Mouse (Mus musculus): ENCODE results near the gene Pigr.

Pigr gene

DNA sequence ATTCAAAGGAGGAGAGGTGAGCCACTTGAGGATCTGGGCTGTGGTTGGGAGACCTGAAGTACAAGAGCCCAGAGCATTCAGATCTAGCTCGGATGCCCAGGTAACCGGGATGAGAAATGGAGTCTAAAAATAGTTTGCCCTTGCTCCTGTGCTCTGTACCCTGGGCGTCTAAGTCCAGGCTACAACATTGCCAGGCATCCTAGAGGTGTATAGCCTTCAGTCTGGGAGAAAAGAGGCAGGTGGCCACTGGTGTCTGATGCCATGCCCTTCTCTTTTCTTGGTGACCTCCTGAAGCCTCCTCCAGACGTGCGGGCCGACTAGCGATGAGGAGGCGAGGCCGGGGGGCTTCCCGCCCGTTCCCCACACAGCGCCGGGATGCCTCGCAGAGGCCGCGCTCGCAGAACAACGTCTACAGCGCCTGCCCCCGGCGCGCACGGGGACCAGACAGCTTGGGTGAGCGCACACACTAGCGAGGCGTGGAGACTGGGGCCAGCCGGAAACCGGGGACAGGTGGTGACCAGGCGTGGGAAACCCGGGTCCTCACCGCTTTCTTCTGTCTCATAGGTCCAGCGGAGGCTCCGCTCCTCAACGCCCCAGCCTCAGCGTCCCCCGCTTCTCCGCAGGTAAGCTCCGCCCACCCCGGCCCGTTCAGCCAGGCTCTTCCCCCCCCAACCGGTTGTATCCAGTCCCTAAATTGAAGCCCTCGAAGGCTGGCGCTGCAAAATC is 51.6 kb downstream of the Pigr start:
- peak in 1 of 2 experiments; percentile 20 for DNase-seq (ENCODE audit: low spot score in 2 of 2)

DNA sequence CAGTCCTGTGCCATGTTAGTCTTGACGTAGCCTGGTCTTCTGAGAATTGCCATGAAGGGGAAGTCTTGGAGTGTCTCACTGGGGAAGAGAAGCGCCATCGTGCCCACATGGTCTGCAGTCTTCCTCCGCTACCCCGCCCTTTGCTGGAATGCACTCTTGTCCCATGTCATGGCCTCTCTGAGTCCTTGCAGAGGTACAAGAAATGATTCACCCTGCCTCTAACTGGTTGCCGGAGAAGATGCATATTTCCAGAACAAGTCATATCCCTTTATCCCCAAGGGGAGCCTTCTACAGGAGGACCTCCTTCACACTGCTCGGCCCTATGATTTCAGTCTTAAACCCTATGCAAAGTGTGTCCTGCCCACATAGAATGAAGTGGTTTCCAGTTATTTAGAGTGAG is 53.4 kb downstream of the Pigr start:
- DNase-seq (ENCODE audit: low spot score in 2 of 2) = no peak

DNA sequence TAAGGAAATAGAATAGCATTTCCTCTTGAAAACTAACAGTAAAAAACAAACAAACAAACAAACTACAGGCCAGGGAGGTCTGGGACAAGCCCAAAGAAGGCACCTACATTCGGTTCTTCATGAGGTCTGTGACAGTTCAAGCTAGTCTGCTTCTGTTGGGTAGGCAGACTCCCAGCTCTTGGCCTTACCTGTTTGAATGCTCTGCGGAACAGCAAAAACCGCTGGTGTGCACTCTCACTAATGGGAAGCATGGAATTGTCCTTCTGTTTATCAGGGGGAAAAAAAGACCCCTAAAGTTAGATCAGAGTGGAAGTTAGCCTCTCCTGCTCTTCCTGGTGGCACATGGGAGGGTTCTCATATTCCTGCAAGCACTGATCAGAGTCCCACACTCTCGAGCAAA is 56.7 kb downstream of the Pigr start:
- DNase-seq (ENCODE audit: low spot score in 2 of 2) = no peak

DNA sequence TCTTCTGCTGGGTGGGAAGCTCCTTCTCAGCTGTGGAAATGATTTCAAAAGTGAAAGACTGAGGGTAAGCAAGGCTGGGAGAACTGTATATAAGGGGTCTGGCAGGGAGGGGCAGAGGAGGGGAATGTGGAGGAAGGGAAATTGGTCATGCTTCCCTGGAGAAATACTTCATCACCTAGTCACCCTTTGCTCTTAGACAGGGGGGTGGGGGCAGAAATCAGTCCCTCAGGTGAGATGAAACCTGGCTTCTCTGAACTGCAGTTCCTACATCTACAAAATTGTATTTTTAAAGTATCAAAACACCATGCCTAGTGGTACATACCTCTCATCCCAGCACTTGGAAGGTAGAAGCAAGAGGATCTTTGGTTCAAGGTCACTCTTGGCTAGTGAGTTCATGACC is 60.9 kb downstream of the Pigr start, which contains the start of gene Il24:
Il24 (minus strand) TSS at position 101 of the 400 bp plus-strand sequence.
- DNase-seq (ENCODE audit: low spot score in 2 of 2) = no peak

DNA sequence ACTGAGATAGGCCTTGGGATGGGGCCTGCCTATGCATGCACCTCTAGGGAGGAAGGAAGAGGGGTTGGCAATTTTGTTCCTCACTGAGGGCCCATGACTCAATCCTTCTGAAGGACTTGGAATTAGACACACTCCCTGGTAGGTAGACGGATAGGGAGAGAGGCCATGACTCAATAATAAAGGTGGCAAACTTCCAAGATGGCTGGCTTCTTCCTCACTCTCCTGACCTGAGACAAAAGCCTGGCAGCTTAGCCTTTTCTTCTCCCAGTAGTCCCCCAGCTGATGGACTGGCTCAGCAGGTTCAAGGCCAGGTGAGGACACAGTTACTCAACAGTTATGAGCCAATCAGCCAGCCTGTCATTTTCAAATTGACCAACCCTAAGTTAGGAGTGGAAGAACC is 66.0 kb downstream of the Pigr start:
- DNase-seq (ENCODE audit: low spot score in 2 of 2) = no peak

DNA sequence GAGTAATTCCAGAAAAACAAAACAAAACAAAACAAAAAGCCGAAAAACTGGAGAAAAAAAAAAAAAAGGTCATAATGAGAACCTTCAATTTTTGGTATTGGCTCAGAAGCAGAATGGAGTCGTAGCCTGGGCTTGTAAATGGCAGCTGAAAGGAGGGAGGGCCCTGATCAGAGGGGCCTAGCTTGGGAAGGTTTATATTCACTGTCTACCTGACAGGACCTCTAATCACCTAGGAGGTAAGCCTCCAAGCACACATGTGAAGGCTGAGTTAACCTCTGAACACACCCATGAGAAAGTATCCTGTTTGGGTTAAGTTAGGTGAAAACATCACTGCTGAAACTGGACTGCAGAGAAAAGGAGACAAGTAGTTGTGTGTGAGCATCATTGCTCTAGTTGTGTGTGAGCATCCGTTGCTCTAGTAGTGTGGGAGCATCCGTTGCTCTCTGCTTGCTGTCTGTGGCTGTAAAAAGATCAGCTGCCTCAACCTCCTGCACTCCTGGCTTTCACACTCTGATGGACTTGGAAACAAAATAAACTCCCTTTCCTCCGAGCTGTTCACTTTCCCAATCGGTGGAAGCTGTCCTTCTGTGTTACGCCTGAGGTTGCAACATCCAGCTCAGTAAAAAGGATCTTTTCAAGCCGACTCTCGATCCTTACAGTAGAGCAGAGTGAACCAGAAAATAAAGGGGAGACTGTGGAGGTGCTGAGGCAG is 67.0 kb downstream of the Pigr start:
- DNase-seq (ENCODE audit: low spot score in 2 of 2) = no peak

DNA sequence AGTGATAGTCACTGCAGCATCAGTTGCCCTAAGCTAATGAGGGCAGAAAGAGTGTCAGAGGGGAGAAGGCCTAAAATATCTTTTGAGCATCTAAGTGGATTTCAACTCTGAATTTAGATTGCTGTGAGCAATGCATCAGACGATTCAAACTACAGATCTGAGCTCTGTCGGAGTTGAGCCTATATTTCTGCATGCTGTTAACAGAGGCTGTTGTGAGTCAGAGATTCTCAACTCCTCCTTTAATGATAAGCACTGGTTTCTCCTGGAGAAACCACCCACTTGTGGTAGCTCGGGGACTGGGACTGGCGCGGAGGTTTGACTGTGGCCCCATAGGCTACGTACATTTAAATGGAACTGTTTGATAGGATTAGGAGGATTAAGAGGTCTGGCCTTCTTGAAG is 68.0 kb downstream of the Pigr start:
- no peak for DNase-seq (ENCODE audit: low spot score in 2 of 2)

Data from natural killer cell, adult 2 months (primary cell).